ENCODE assay signal across 8 mouse cellular contexts in the genomic region with DNA sequence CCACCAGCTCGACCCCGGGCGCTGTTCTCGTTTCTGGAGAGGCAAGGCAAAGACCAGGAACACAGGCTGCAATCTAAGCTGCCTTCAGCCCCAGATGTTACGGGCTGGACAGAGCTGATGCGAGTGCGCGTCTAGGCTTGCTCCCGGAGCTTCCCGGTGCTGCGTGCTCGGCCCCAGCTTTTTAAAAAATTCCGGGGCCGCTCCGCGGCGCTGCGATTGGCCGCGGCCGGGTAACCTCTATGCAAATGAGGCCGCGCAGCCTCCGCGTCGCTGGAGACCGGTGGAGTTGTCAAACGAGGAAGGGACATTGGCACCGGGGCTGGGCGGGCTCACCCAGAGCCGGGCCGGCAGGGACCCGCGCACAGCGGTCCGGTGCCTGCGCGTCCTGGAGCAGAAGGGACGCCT. TPM values are rescaled to one million over a fixed set of nuclear protein-coding genes. Genes with fewer than 3 reads are reported as not detected.
A peak's percentile ranks its signal among the peaks of the same experiment; 100 is the strongest.
DNase-seq lines count a peak whose midpoint lies in the region; ATAC-seq and TF ChIP-seq lines count a peak whose summit lies in the region.

No protein-coding gene starts in this region.

- peak overlapping the region; percentile 38; the same call in 1 of the 2 replicates for H3K9ac ChIP-seq in embryonic facial prominence, embryonic 12.5 days

- ATAC-seq in embryonic facial prominence, embryonic 12.5 days (ENCODE audit: insufficient number of reproducible peaks, insufficient read depth, low FRiP score, low TSS enrichment): 0 out of 2 replicates have a peak, but pooled peaks have one; percentile 16

- 1% methylated on average over 38 of the region's 39 CpGs for WGBS in embryonic facial prominence, embryonic 12.5 days
- WGBS in lung, adult 2 months: under 1% methylated on average over 39 of the region's 39 CpGs

- H3K4me1 ChIP-seq in embryonic facial prominence, embryonic 12.5 days: peaks cover 12% of the 10 kb centered on the region
- H3K4me1 ChIP-seq in lung, adult 2 months (ENCODE audit: control insufficient read depth, insufficient read depth, low read length): peaks cover 12% of the 10 kb centered on the region

- no peak for TF ChIP-seq POLR2A in lung, adult 2 months (IDR thresholded peaks at IDR 0.05; ENCODE audit: borderline replicate concordance, extremely low read depth, low read depth, low read length)

- H3K9me3 ChIP-seq in embryonic facial prominence, embryonic 12.5 days: no peaks in the 10 kb centered on the region

- peak; percentile 44 for DNase-seq in urinary bladder, adult 2 months (ENCODE audit: low spot score)
- no peak for DNase-seq in urinary bladder, postnatal 36 days (ENCODE audit: low spot score in 2 of 2)
- peak; percentile 78 for DNase-seq in induced T-regulatory cell, adult 2 months (ENCODE audit: low read depth)
- peak; percentile 47 for DNase-seq in lung, adult 2 months
- peak; percentile 63 for DNase-seq in retina, postnatal 1 day
- no peak for DNase-seq in layer of hippocampus, adult 11-12 months (ENCODE audit: low spot score)
- DNase-seq in layer of hippocampus, adult 9-10 months (ENCODE audit: low spot score): no peak

- H3K27ac ChIP-seq in embryonic facial prominence, embryonic 12.5 days: no peak overlapping the region

- H3K4me3 ChIP-seq in embryonic facial prominence, embryonic 12.5 days: peak overlapping the region; percentile 37
- H3K4me3 ChIP-seq in lung, adult 2 months (replicated peaks; ENCODE audit: extremely low read depth, low read depth, low read length): no peak overlapping the region

- H3K36me3 ChIP-seq in embryonic facial prominence, embryonic 12.5 days: no peaks in the 10 kb centered on the region

- H3K4me2 ChIP-seq in embryonic facial prominence, embryonic 12.5 days (replicated peaks): peak overlapping the region; percentile 57

- H3K27me3 ChIP-seq in embryonic facial prominence, embryonic 12.5 days: peaks cover 92% of the 10 kb centered on the region

- no peak for TF ChIP-seq CTCF in lung, adult 2 months (IDR thresholded peaks at IDR 0.05; ENCODE audit: insufficient read depth, low read length)

RNA-seq across cellular contexts. Expression of a gene that starts 5.2 kb away (rescaled TPM):
- polyA plus RNA-seq in urinary bladder, adult 2 months (2012; rRNA removed): not detected in 2 replicates
- polyA plus RNA-seq in embryonic facial prominence, embryonic 12.5 days (2016; fragmentation: Nextera tagmentation; extraction: Ambion mirVana): 0.38 and 0.41 TPM in 2 replicates
- not detected in 2 replicates for polyA plus RNA-seq in lung, adult 2 months (2012; rRNA removed)

RNA-seq across cellular contexts. Expression of a gene that starts 6.2 kb away (rescaled TPM):
- polyA plus RNA-seq in urinary bladder, adult 2 months (2012; rRNA removed): 63.7 and 77.0 TPM in 2 replicates
- 239 and 243 TPM in 2 replicates for polyA plus RNA-seq in embryonic facial prominence, embryonic 12.5 days (2016; fragmentation: Nextera tagmentation; extraction: Ambion mirVana)
- 52.4 and 71.6 TPM in 2 replicates for polyA plus RNA-seq in lung, adult 2 months (2012; rRNA removed)

RNA-seq across cellular contexts. Expression of a gene that starts 11.1 kb away (rescaled TPM):
- polyA plus RNA-seq in urinary bladder, adult 2 months (2012; rRNA removed): not detected in 2 replicates
- 0.22 and 0.31 TPM in 2 replicates for polyA plus RNA-seq in embryonic facial prominence, embryonic 12.5 days (2016; fragmentation: Nextera tagmentation; extraction: Ambion mirVana)
- not detected in 2 replicates for polyA plus RNA-seq in lung, adult 2 months (2012; rRNA removed)

Comparison
In these comparisons a context has a peak if more than half of its experiments do, and no peak if none do; other contexts are left out.
1. DNase-seq: peak in urinary bladder, adult 2 months (single experiment), induced T-regulatory cell, adult 2 months (single experiment), lung, adult 2 months (single experiment) and retina, postnatal 1 day (single experiment); none in urinary bladder, postnatal 36 days (0 of 2), layer of hippocampus, adult 11-12 months (single experiment) and layer of hippocampus, adult 9-10 months (single experiment).